Mouse (Mus musculus) lung, adult 2 months (tissue): ENCODE data around the gene Wfikkn1.

Experiments
- CTCF ChIP-seq: fragments of 200-500 bp; IDR thresholded peaks from 2 replicates; pipeline ENCODE4 v1.5.1; 2011; ENCODE audit warnings: mild to moderate bottlenecking, low read length, control low read depth; ENCODE audit not compliant: insufficient read depth
- POLR2A ChIP-seq: fragments of 200-500 bp; IDR thresholded peaks from 2 replicates; pipeline ENCODE4 v1.6.1; 2011; ENCODE audit warnings: low read depth, mild to moderate bottlenecking, control low read depth, low read length, borderline replicate concordance; ENCODE audit errors: extremely low read depth

- TF ChIP-seq POLR2A (no peak), CTCF (no peak)
These were observed 38.1 kb downstream of the Wfikkn1 start for GRCm38 (mm10) chr17:25842509-25842908.
